Mouse (Mus musculus): Measurements from ENCODE around the gene Ccdc177. TPM values are rescaled to one million over a fixed set of nuclear protein-coding genes. Genes with fewer than 3 reads are reported as not detected.
A peak's percentile ranks its signal among the peaks of the same experiment; 100 is the strongest.

Gene Ccdc177
- total and polyA plus RNA-seq, 3 experiments, result not detected

GRCm38 (mm10) chr12:80791571-80792444 lies 31.3 kb upstream of the Ccdc177 start (continued):
- TF ChIP-seq GATA1 (IDR thresholded peaks at IDR 0.05; ENCODE audit: low read depth, low read length) (peak; percentile 86), MEF2A (IDR thresholded peaks at IDR 0.05; ENCODE audit: extremely low read depth, insufficient replicate concordance, low read depth, low read length, poor library complexity, severe bottlenecking) (no peak), ZNF384 (IDR thresholded peaks at IDR 0.05; ENCODE audit: low read depth, low read length) (peak; percentile 97)

DNA sequence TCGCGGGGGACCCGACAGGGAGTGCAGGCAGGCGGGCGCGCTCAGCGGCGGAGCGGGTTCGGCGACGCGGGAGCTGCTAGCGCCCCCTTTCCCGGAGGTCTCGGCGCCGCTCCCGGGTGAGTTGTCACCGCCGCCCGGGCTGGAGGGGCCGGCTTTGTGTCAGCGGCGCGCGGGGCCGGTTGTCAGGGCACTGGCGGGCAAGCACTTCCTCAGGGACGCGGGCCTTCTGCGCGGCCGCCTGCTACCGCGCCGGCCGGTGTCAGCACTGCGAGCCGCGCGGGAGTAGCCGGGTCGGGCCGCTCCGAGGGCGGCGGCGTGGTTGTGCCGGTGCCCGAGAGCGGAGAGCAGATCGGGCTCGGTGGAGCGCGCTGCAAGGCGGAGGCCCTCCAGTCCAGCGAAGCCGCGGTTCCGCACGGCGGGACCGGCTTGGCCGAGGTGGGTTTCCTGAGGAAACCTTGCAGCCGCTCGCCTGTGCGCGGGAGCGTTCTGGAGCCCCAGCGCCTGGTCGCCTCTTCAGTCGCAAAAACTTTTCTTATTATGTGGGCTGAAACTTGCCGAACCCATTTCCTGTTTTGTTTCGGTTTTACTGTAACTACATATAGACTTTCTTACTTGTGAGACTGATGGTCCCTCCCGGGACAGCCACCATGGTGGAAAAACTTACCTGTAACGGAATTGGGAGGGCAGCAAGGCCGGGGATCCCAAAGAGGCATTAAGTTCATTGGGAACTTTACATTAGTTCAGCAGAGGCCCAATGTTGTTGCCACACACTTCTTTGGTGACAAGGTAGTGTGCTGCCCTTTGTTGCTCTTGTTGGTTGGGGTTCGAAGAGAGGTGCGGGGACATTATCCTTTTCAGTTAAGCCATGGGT lies 30.4 kb upstream of the Ccdc177 start:
- H3K4me3 ChIP-seq (ENCODE audit: control insufficient read depth in 1 of 2, insufficient read depth in 1 of 2, low read depth in 2 of 2, low read length in 2 of 2), result peak overlapping the region; percentile 88 to 94
- H3K27me3 ChIP-seq (ENCODE audit: control insufficient read depth in 1 of 2, insufficient read depth in 2 of 2, low read length in 2 of 2), result no peaks in the 10 kb centered on the region
- peaks cover 0 to 53% of the 10 kb centered on the region in 2 experiments; a peak in 3 of 4 replicates for H3K36me3 ChIP-seq (ENCODE audit: control insufficient read depth in 1 of 2, insufficient read depth in 2 of 2, low read length in 2 of 2)
- peak overlapping the region; percentile 86 for H3K9ac ChIP-seq (ENCODE audit: control insufficient read depth, low read depth, low read length, poor library complexity, severe bottlenecking)
- TF ChIP-seq ELF1 (IDR thresholded peaks at IDR 0.05; ENCODE audit: low read depth, low read length) (no peak), ETS1 (IDR thresholded peaks at IDR 0.05; ENCODE audit: low read depth, low read length) (0 out of 2 replicates have a peak, but pooled peaks have one; percentile 6), POLR2A (IDR thresholded peaks at IDR 0.05; ENCODE audit: control insufficient read depth in 1 of 2, insufficient read depth in 1 of 2, low read depth in 1 of 2, low read length in 2 of 2, poor library complexity in 1 of 2) (0 out of 4 replicates have a peak, but pooled peaks of 1 of the 2 experiments have one; percentile 25), UBTF (IDR thresholded peaks at IDR 0.05; ENCODE audit: borderline replicate concordance, insufficient read depth, low read depth, low read length) (peak; percentile 93), MAX (IDR thresholded peaks at IDR 0.05; ENCODE audit: low read length) (0 out of 2 replicates have a peak, but pooled peaks have one; percentile 24), MEF2A (IDR thresholded peaks at IDR 0.05; ENCODE audit: extremely low read depth, insufficient replicate concordance, low read depth, low read length, poor library complexity, severe bottlenecking) (no peak), ZMIZ1 (IDR thresholded peaks at IDR 0.05; ENCODE audit: low read depth, low read length) (no peak), CTCF (IDR thresholded peaks at IDR 0.05 in 2 of 3, conservative IDR thresholded peaks at IDR 0.05 in 1 of 3; ENCODE audit: control insufficient read depth in 1 of 3, insufficient read depth in 1 of 3, low read depth in 2 of 3, low read length in 3 of 3, poor library complexity in 1 of 3, severe bottlenecking in 1 of 3) (peak in 1 of 3 experiments; percentile 20; a peak in 1 of 6 replicates)
- DNase-seq (ENCODE audit: low read depth, low spot score), result peak; percentile 65
- no peaks in the 10 kb centered on the region for H3K9me3 ChIP-seq (replicated peaks; ENCODE audit: insufficient read depth, low read length)
- peaks cover 48% of the 10 kb centered on the region for H3K79me2 ChIP-seq (ENCODE audit: control insufficient read depth, insufficient read depth, low read length, poor library complexity)
- peaks cover 25 to 55% of the 10 kb centered on the region in 2 experiments for H3K4me1 ChIP-seq (ENCODE audit: control insufficient read depth in 1 of 2, insufficient read depth in 2 of 2, low read length in 2 of 2)
- peak overlapping the region; percentile 89 for H3K27ac ChIP-seq (ENCODE audit: control insufficient read depth, low read depth, low read length)

GRCm38 (mm10) chr12:80789849-80790694 lies 29.6 kb upstream of the Ccdc177 start, which contains the start of gene Susd6:
Gene Susd6, plus strand, starts transcription at chr12:80790510.
- H3K27ac ChIP-seq (ENCODE audit: control insufficient read depth, low read depth, low read length), result peak within 1 kb of the TSS; percentile 97
- H3K9me3 ChIP-seq (replicated peaks; ENCODE audit: insufficient read depth, low read length), result no peaks in the 10 kb centered on the region
- no peaks in the 10 kb centered on the region for H3K27me3 ChIP-seq (ENCODE audit: control insufficient read depth in 1 of 2, insufficient read depth in 2 of 2, low read length in 2 of 2)
- DNase-seq (ENCODE audit: low read depth, low spot score), result peak; percentile 98
- peaks cover 40% of the 10 kb centered on the region for H3K79me2 ChIP-seq (ENCODE audit: control insufficient read depth, insufficient read depth, low read length, poor library complexity)
- H3K4me1 ChIP-seq (ENCODE audit: control insufficient read depth in 1 of 2, insufficient read depth in 2 of 2, low read length in 2 of 2), result peaks cover 23 to 60% of the 10 kb centered on the region in 2 experiments
- H3K4me3 ChIP-seq (ENCODE audit: control insufficient read depth in 1 of 2, insufficient read depth in 1 of 2, low read depth in 2 of 2, low read length in 2 of 2), result peak within 1 kb of the TSS; percentile 88 to 94
- peak within 1 kb of the TSS; percentile 86 for H3K9ac ChIP-seq (ENCODE audit: control insufficient read depth, low read depth, low read length, poor library complexity, severe bottlenecking)
- peaks cover 0 to 52% of the 10 kb centered on the region in 2 experiments; a peak in 3 of 4 replicates for H3K36me3 ChIP-seq (ENCODE audit: control insufficient read depth in 1 of 2, insufficient read depth in 2 of 2, low read length in 2 of 2)
- no peak for TF ChIP-seq RAD21 (IDR thresholded peaks at IDR 0.05; ENCODE audit: low read depth, low read length)
- TF ChIP-seq MAX (IDR thresholded peaks at IDR 0.05; ENCODE audit: low read length), result peak; percentile 73
- TF ChIP-seq ELF1 (IDR thresholded peaks at IDR 0.05; ENCODE audit: low read depth, low read length), result no peak
- peak; percentile 93 for TF ChIP-seq NRF1 (IDR thresholded peaks at IDR 0.05; ENCODE audit: insufficient read depth, low read depth, low read length, poor library complexity, severe bottlenecking)
- TF ChIP-seq E2F4 (IDR thresholded peaks at IDR 0.05; ENCODE audit: borderline replicate concordance, low read depth, low read length), result no peak
- no peak for TF ChIP-seq POLR2AphosphoS5 (IDR thresholded peaks at IDR 0.05; ENCODE audit: borderline replicate concordance, low read depth, low read length)
- TF ChIP-seq MAZ (IDR thresholded peaks at IDR 0.05; ENCODE audit: low read depth, low read length), result peak; percentile 95; the same call in 1 of the 2 replicates
- TF ChIP-seq MYB (IDR thresholded peaks at IDR 0.05; ENCODE audit: low read depth, low read length), result no peak
- peak; percentile 79 for TF ChIP-seq MXI1 (IDR thresholded peaks at IDR 0.05; ENCODE audit: low read depth, low read length)
- TF ChIP-seq TBP (IDR thresholded peaks at IDR 0.05; ENCODE audit: low read depth, low read length), result peak; percentile 77
- TF ChIP-seq GATA1 (IDR thresholded peaks at IDR 0.05; ENCODE audit: low read depth, low read length), result 0 out of 2 replicates have a peak, but pooled peaks have one; percentile 5
- TF ChIP-seq MYC (IDR thresholded peaks at IDR 0.05; ENCODE audit: low read depth, low read length), result 0 out of 2 replicates have a peak, but pooled peaks have one; percentile 66
- no peak for TF ChIP-seq CTCF (IDR thresholded peaks at IDR 0.05 in 2 of 3, conservative IDR thresholded peaks at IDR 0.05 in 1 of 3; ENCODE audit: control insufficient read depth in 1 of 3, insufficient read depth in 1 of 3, low read depth in 2 of 3, low read length in 3 of 3, poor library complexity in 1 of 3, severe bottlenecking in 1 of 3)
